Mouse (Mus musculus): ENCODE measurements around the gene Tmem44.

- TF ChIP-seq POLR2A (IDR thresholded peaks at IDR 0.05; ENCODE audit: control insufficient read depth, extremely low read depth, insufficient read depth, low read length, poor library complexity) = no peak
- no peak for TF ChIP-seq CTCF (IDR thresholded peaks at IDR 0.05; ENCODE audit: borderline replicate concordance, control insufficient read depth, extremely low read depth, insufficient read depth, low read length, poor library complexity)
Observed at GRCm38 (mm10) chr16:30548291-30548690, 2.4 kb downstream of the Tmem44 start.

All from thymus, adult 2 months (tissue).